Mouse (Mus musculus) hindbrain, embryonic 11.5 days (tissue): ENCODE data around the gene Tti1. TPM values are rescaled to one million over a fixed set of nuclear protein-coding genes. Genes with fewer than 3 reads are reported as not detected.

Experiments
- ATAC-seq: fragments of 200-750 bp; cut with Nextera tagmentation; 2 replicates; pipeline ENCODE4 v1.8.0; 2017; ENCODE audit warnings: mild to moderate bottlenecking, moderate TSS enrichment, moderate library complexity; ENCODE audit not compliant: low FRiP score
- DNase-seq: peaks from one replicate; pipeline ENCODE4 v3.0.0-alpha.2; 2015; ENCODE audit warnings: low spot score
- H3K27ac ChIP-seq: fragments of 300-500 bp; sonication (generic); 2 replicates; pipeline ENCODE4 v1.5.1; 2014; ENCODE audit warnings: mild to moderate bottlenecking, low read depth, low read length
- H3K27me3 ChIP-seq: fragments of 300-500 bp; sonication (generic); 2 replicates; pipeline ENCODE4 v1.6.1; 2014; ENCODE audit warnings: mild to moderate bottlenecking, low read length, moderate library complexity, mixed read lengths; ENCODE audit not compliant: control insufficient read depth, insufficient read depth
- H3K36me3 ChIP-seq: fragments of 300-500 bp; sonication (generic); 2 replicates; pipeline ENCODE4 v1.6.1; 2014; ENCODE audit warnings: mild to moderate bottlenecking, low read length, moderate library complexity, mixed read lengths; ENCODE audit not compliant: control insufficient read depth, insufficient read depth
- H3K4me1 ChIP-seq: fragments of 300-500 bp; sonication (generic); replicated peaks from 2 replicates; pipeline ENCODE4 v1.6.1; 2014; ENCODE audit warnings: low read length, mixed read lengths; ENCODE audit not compliant: control insufficient read depth, insufficient read depth
- H3K4me2 ChIP-seq: fragments of 300-500 bp; sonication (generic); replicated peaks from 2 replicates; pipeline ENCODE4 v1.6.1; 2014; ENCODE audit warnings: mild to moderate bottlenecking, low read depth, low read length
- H3K4me3 ChIP-seq: fragments of 300-500 bp; sonication (generic); 2 replicates; pipeline ENCODE4 v1.5.1; 2014; ENCODE audit warnings: low read depth, low read length
- H3K9ac ChIP-seq: fragments of 300-500 bp; sonication (generic); 2 replicates; pipeline ENCODE4 v1.6.1; 2014; ENCODE audit warnings: low read depth, low read length
- H3K9me3 ChIP-seq: fragments of 300-500 bp; sonication (generic); 2 replicates; pipeline ENCODE4 v1.6.1; 2016; ENCODE audit warnings: low read length; ENCODE audit not compliant: control insufficient read depth
- WGBS: fragments of 180-500 bp; shearing (Covaris S2); extraction: QIAGEN DNeasy Blood & Tissue Kit; methylation state at CpG from one replicate; pipeline ENCODE4 v1.1.7; 2014; 5-methylcytosine and 5-hydroxymethylcytosine counted together
- polyA plus RNA-seq: library from polyadenylated mRNA; unstranded; fragments of >200 nt; fragmentation: Nextera tagmentation; extraction: Ambion mirVana; gene quantifications from 2 replicates; pipeline ENCODE4 v1.2.1, GENCODE M21; 2014

The Tti1 gene
- polyA plus RNA-seq, 1 experiment from 2014 or later = 21.9 TPM

DNA sequence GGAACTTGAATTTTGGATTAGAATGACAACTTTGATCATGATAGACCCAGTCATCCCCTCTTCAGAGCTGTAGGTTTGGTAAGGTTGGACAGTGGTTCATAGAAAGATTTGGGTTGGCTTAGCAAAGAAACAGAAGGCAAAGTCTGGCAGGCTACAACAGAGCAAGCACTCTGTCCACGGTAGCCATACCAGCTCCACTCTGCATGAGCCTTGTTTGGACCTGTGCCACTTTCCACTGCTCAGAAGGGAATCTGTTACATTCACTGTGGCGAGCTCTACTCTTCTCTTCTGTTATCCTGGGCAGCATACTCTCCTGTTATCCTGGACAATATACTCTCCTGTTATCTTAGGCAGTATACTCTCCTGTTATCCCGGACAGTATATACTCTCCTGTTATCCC lies 29.4 kb downstream of the Tti1 start:
- H3K36me3 ChIP-seq = 0 out of 2 replicates have a peak, but pooled peaks cover 9% of the 10 kb centered on the region
- no peak overlapping the region for H3K4me2 ChIP-seq
- no peaks in the 10 kb centered on the region for H3K27me3 ChIP-seq
- no peaks in the 10 kb centered on the region for H3K9me3 ChIP-seq
- WGBS = 89% methylated on average over 3 of the region's 3 CpGs
- no peak for DNase-seq
- H3K9ac ChIP-seq = no peak overlapping the region
- H3K27ac ChIP-seq = no peak overlapping the region
- ATAC-seq = no peak
- no peak overlapping the region for H3K4me3 ChIP-seq
- no peaks in the 10 kb centered on the region for H3K4me1 ChIP-seq

DNA sequence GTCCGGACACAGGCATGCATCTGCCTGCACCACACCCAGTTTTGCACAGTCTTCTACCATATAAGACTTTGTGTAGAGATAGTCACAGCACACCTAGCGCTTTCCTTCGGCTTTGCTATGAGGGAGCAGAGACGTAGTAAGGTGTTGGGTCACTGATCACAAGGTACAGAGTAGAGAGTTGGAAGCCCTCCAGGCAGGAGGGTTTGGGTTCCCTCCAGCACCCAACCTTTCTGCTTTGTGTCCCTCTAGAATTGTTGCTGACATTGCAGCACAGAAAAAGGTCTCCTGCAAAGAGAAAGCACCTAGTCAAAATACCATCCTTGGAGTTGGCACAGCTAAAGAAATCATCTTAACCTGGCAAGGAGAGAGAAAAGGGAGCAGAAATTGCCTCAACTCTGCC lies 35.7 kb downstream of the Tti1 start:
- Histone ChIP-seq H3K9ac (no peak overlapping the region), H3K4me2 (no peak overlapping the region), H3K36me3 (0 out of 2 replicates have a peak, but pooled peaks cover 9% of the 10 kb centered on the region), H3K27ac (no peak overlapping the region), H3K4me3 (no peak overlapping the region), H3K27me3 (no peaks in the 10 kb centered on the region), H3K4me1 (peaks cover 2% of the 10 kb centered on the region; the same call in 1 of the 2 replicates), H3K9me3 (no peaks in the 10 kb centered on the region)
- WGBS = 97% methylated on average over 4 of the region's 4 CpGs
- ATAC-seq (no peak), DNase-seq (no peak)

DNA sequence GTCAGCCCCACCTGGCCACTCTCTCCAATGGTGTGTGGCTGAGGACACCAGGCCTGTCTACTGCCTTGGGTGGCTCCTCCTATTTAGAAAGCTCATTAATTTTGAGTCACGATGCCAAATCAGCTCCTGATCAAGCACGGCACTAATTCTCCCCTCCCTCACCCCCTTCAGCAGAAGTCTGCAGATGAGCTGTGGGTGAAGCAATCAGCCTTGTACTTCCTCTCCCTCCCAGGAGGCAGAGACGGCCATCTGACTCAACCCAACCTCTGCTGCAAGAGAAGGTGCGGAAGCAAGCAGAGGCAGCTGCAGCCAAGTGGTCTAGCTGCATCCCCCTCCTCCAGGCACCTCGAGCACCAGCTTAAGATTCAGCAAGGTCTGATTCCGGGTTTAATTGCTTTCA lies 37.2 kb downstream of the Tti1 start:
- no peak overlapping the region for H3K4me2 ChIP-seq
- no peak for DNase-seq
- no peak for ATAC-seq
- no peak overlapping the region for H3K9ac ChIP-seq
- H3K36me3 ChIP-seq = 0 out of 2 replicates have a peak, but pooled peaks cover 9% of the 10 kb centered on the region
- no peak overlapping the region for H3K4me3 ChIP-seq
- peaks cover 2% of the 10 kb centered on the region; the same call in 1 of the 2 replicates for H3K4me1 ChIP-seq
- H3K27ac ChIP-seq = no peak overlapping the region
- 76% methylated on average over 6 of the region's 6 CpGs for WGBS
- no peaks in the 10 kb centered on the region for H3K9me3 ChIP-seq
- no peaks in the 10 kb centered on the region for H3K27me3 ChIP-seq

DNA sequence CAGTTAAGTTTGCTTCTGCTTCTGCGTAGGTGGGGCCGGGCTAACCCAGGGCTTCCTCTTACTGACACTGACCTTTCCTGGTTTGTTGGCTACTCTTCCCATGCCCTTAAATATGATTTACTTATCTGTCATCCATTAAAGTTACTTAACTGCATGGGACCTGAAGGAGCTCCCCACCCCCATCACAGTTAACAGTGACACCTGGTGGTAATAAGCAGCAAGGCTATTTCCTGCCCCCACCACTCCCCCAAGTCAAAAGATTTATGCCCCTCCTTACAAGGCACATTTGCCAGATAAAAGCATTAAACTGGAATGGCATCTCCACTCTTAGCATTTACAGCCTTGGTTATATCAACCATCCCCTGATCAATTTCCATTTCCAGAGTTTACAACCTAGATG lies 38.3 kb downstream of the Tti1 start:
- WGBS = 78% methylated on average over 2 of the region's 2 CpGs
- H3K36me3 ChIP-seq = 0 out of 2 replicates have a peak, but pooled peaks cover 3% of the 10 kb centered on the region
- DNase-seq = peak; percentile 39

DNA sequence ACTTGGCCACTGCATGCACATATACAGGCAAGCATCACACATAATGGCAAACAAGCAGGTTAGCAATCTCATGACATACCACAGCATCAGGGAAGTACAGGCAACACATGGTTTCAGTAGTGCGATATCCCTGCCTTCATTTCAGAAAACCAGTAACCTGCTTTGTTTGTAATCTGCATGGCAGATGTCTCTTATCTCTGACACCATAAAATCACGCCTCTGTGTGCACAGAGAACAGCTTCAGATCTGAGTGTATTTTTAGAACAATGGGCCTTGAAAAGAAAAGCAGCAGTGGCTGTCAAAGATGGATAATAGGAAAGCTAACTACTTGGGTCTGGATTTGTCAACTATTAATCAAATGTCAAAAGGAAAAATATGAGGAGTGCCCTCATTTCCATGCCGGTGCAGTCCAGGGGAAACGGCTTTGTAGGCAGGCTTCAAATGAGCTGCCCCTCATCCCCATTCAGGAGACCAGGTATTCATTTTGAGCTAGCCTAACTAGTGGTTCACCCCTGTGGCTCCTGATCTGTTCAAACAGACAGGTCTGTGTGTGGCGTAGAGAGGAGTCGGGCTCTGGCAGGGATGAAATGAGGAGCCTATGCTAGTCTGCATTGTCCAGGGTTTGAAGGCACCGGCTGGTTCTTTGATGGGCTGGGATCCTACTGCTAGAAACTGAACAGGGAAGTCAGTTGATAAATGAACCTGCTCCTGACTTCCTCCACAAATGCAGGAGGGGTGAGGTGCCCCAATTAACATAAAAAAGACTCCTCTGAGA lies 39.6 kb downstream of the Tti1 start:
- Histone ChIP-seq H3K27ac (peak overlapping the region; percentile 12; the same call in 1 of the 2 replicates), H3K27me3 (no peaks in the 10 kb centered on the region), H3K4me2 (no peak overlapping the region), H3K4me3 (no peak overlapping the region), H3K9ac (no peak overlapping the region), H3K36me3 (no peaks in the 10 kb centered on the region), H3K9me3 (no peaks in the 10 kb centered on the region), H3K4me1 (peaks cover 2% of the 10 kb centered on the region; the same call in 1 of the 2 replicates)
- 55% methylated on average over 7 of the region's 7 CpGs for WGBS
- DNase-seq (peak; percentile 1), ATAC-seq (no peak)

More for the DNA sequence above, 38.3 kb downstream of the Tti1 start:
- Histone ChIP-seq H3K9me3 (no peaks in the 10 kb centered on the region), H3K4me1 (peaks cover 2% of the 10 kb centered on the region; the same call in 1 of the 2 replicates), H3K9ac (no peak overlapping the region), H3K27me3 (no peaks in the 10 kb centered on the region), H3K4me3 (no peak overlapping the region), H3K4me2 (no peak overlapping the region), H3K27ac (no peak overlapping the region)
- no peak for ATAC-seq

DNA sequence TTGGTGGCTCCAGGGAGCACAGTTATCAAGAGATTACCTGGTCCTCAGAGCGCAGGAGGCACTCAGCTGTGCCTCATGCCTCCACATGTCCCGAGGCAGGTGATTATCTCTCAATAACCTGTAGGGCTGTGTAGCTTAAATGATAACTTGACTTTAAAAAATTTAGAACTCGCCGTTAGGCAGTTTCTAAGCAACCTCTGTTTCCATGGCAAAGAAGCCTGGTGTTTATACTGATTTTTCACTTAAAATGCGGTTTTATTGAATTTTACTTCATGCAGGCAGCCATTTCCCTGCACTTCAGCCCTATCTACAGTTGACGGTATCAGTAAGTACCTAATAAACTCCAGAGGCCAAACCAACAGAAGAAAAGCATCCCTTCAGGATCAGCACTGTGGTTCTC lies 42.0 kb downstream of the Tti1 start:
- H3K9ac ChIP-seq = no peak overlapping the region
- H3K4me2 ChIP-seq = no peak overlapping the region
- 85% methylated on average over 6 of the region's 6 CpGs for WGBS
- H3K27ac ChIP-seq = no peak overlapping the region
- ATAC-seq (no peak), DNase-seq (no peak)
- H3K27me3 ChIP-seq = no peaks in the 10 kb centered on the region
- H3K9me3 ChIP-seq = no peaks in the 10 kb centered on the region
- no peaks in the 10 kb centered on the region; the same call in 1 of the 2 replicates for H3K36me3 ChIP-seq
- peaks cover 2% of the 10 kb centered on the region; the same call in 1 of the 2 replicates for H3K4me1 ChIP-seq
- H3K4me3 ChIP-seq = no peak overlapping the region

DNA sequence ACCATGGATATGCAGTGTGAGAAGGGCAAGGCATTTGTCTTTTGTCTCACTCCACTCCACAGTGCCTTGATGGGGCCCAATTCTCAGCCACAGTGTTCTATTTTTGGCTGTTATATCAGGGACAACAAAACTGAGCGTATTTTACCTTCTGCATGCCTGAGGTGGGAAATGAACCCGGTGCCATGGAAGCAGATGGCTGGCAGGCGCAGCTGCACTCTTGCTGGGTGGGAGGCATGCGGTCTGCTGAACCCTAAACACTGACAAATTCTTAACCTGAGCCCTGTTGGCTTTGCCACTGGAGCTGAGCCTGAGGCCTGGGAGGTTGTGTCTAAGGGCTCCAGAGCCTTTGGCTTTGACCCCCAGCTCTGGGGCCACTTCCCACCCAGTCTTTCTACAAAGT lies 42.6 kb downstream of the Tti1 start:
- Histone ChIP-seq H3K27me3 (no peaks in the 10 kb centered on the region), H3K27ac (no peak overlapping the region), H3K9me3 (no peaks in the 10 kb centered on the region), H3K4me1 (peaks cover 2% of the 10 kb centered on the region; the same call in 1 of the 2 replicates), H3K36me3 (no peaks in the 10 kb centered on the region; the same call in 1 of the 2 replicates), H3K9ac (no peak overlapping the region), H3K4me3 (no peak overlapping the region), H3K4me2 (no peak overlapping the region)
- DNase-seq (no peak), ATAC-seq (no peak)
- WGBS = 86% methylated on average over 4 of the region's 4 CpGs

DNA sequence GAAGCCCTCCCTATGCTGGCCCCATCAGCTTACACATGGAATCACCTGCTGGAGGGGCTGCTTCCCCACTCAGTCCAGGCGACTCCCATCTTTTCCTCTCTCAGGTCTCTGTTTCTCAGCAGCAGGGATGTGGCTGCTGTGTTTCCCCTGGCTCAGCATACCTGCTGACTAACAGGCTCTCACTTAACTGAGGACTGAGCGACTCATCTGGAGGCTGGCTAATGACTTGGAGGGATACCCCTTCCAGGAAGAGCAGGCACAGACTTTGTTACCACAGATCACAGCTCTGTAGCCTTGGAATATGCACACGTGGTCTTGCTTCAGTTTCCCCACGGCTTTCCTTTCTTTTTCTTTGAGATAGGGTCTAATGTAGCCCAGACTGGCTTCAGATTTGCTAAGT lies 45.0 kb downstream of the Tti1 start:
- no peak overlapping the region for H3K4me3 ChIP-seq
- no peak overlapping the region for H3K9ac ChIP-seq
- no peaks in the 10 kb centered on the region; the same call in 1 of the 2 replicates for H3K4me1 ChIP-seq
- H3K27me3 ChIP-seq = no peaks in the 10 kb centered on the region
- ATAC-seq (no peak), DNase-seq (no peak)
- H3K36me3 ChIP-seq = no peaks in the 10 kb centered on the region; the same call in 1 of the 2 replicates
- H3K9me3 ChIP-seq = no peaks in the 10 kb centered on the region
- 90% methylated on average over 4 of the region's 4 CpGs for WGBS
- no peak overlapping the region for H3K27ac ChIP-seq
- H3K4me2 ChIP-seq = no peak overlapping the region

DNA sequence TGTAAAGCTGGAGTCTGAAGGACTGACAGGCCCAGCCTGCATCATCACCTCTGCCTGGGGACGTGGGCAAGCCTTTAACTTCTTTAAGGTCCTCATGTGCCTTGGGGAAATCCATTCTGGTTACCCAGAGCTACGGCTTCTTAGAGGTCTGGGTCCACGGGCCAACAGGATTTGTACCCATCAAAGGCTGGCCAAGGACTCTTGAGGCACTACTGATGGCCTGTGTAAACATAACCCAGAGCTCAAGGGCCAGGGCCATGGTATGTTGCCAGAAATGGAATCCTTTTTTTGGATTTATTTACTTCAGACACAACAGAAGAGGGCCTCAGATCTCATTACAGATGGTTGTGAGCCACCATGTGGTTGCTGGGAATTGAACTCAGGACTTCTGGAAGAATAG lies 45.5 kb downstream of the Tti1 start:
- ATAC-seq (no peak), DNase-seq (no peak)
- H3K9ac ChIP-seq = no peak overlapping the region
- no peak overlapping the region for H3K27ac ChIP-seq
- H3K27me3 ChIP-seq = no peaks in the 10 kb centered on the region
- no peaks in the 10 kb centered on the region for H3K9me3 ChIP-seq
- H3K36me3 ChIP-seq = no peaks in the 10 kb centered on the region; the same call in 1 of the 2 replicates
- no peak overlapping the region for H3K4me3 ChIP-seq
- 90% methylated on average over 3 of the region's 3 CpGs for WGBS
- no peak overlapping the region for H3K4me2 ChIP-seq
- no peaks in the 10 kb centered on the region; the same call in 1 of the 2 replicates for H3K4me1 ChIP-seq
